Mouse (Mus musculus) limb, embryonic 14.5 days (tissue): ENCODE results near the gene Psd. TPM values are rescaled to one million over a fixed set of nuclear protein-coding genes. Genes with fewer than 3 reads are reported as not detected.

Source experiments
- ATAC-seq: fragments of 200-750 bp; cut with Nextera tagmentation; 2 replicates; pipeline ENCODE4 v1.8.0; 2017; ENCODE audit warnings: low read depth, moderate number of reproducible peaks, moderate TSS enrichment; ENCODE audit not compliant: low FRiP score
- DNase-seq: peaks from one replicate; pipeline ENCODE4 v3.0.0-alpha.2; 2015; ENCODE audit warnings: low spot score
- H3K27ac ChIP-seq: fragments of 300-500 bp; sonication (generic); replicated peaks from 2 replicates; pipeline ENCODE4 v1.5.1; 2014; ENCODE audit warnings: low read depth, mild to moderate bottlenecking, low read length, moderate library complexity, mixed read lengths
- H3K27me3 ChIP-seq: fragments of 300-500 bp; sonication (generic); 2 replicates; pipeline ENCODE4 v1.6.1; 2014; ENCODE audit warnings: low read length, mixed read lengths; ENCODE audit not compliant: control insufficient read depth, insufficient read depth
- H3K36me3 ChIP-seq: fragments of 300-500 bp; sonication (generic); 2 replicates; pipeline ENCODE4 v1.6.1; 2014; ENCODE audit warnings: mild to moderate bottlenecking, low read length, moderate library complexity, mixed read lengths; ENCODE audit not compliant: control insufficient read depth, insufficient read depth
- H3K4me1 ChIP-seq: fragments of 300-500 bp; sonication (generic); 2 replicates; pipeline ENCODE4 v1.6.1; 2014; ENCODE audit warnings: antibody characterized with exemption, low read length, mixed read lengths; ENCODE audit not compliant: control insufficient read depth, insufficient read depth
- H3K4me2 ChIP-seq: fragments of 300-500 bp; sonication (generic); replicated peaks from 2 replicates; pipeline ENCODE4 v1.6.1; 2014; ENCODE audit warnings: low read depth, mild to moderate bottlenecking, low read length, moderate library complexity; ENCODE audit not compliant: severe bottlenecking
- H3K4me3 ChIP-seq: fragments of 300-500 bp; sonication (generic); replicated peaks from 2 replicates; pipeline ENCODE4 v1.5.1; 2014; ENCODE audit warnings: low read length
- H3K9ac ChIP-seq: fragments of 300-500 bp; sonication (generic); 2 replicates; pipeline ENCODE4 v1.6.1; 2014; ENCODE audit warnings: mild to moderate bottlenecking, low read depth, low read length, moderate library complexity; ENCODE audit not compliant: severe bottlenecking
- H3K9me3 ChIP-seq: fragments of 300-500 bp; sonication (generic); 2 replicates; pipeline ENCODE4 v1.6.1; 2016; ENCODE audit warnings: low read length; ENCODE audit not compliant: control insufficient read depth
- POLR2A ChIP-seq: fragments of 200-500 bp; IDR thresholded peaks from 2 replicates; pipeline ENCODE4 v1.8.0; 2012; ENCODE audit warnings: inconsistent platforms, mild to moderate bottlenecking, moderate library complexity, borderline replicate concordance; ENCODE audit not compliant: insufficient read depth, insufficient read length; ENCODE audit errors: extremely low read depth
- WGBS: fragments of 180-500 bp; shearing (Covaris S2); extraction: QIAGEN DNeasy Blood & Tissue Kit; methylation state at CpG from one replicate; pipeline ENCODE4 v1.1.7; 2014; 5-methylcytosine and 5-hydroxymethylcytosine counted together
- polyA plus RNA-seq, 2 experiments: library from polyadenylated mRNA; depleted of rRNA in 1 of 2; stranded (reverse) in 1 of 2; unstranded in 1 of 2; fragments of >200 nt; fragmentation: Nextera tagmentation in 1 of 2; extraction: Ambion mirVana in 1 of 2; gene quantifications; 2 replicates each; pipeline versions ENCODE4 v1.2.1 to v1.2.3; 2012 to 2014

Psd gene
- polyA plus RNA-seq (2012; rRNA removed) = 7.8 and 8.9 TPM in 2 replicates
- 5.3 and 5.5 TPM in 2 replicates for polyA plus RNA-seq (2014; fragmentation: Nextera tagmentation; extraction: Ambion mirVana)

- ATAC-seq (no peak), DNase-seq (no peak)
- Histone ChIP-seq H3K4me2 (peak within 1 kb of the TSS; percentile 100), H3K36me3 (peaks cover 16% of the 10 kb centered on the region), H3K9me3 (no peaks in the 10 kb centered on the region), H3K27ac (peak within 1 kb of the TSS; percentile 77; the same call in 1 of the 2 replicates), H3K9ac (peak within 1 kb of the TSS; percentile 57), H3K4me3 (peak within 1 kb of the TSS; percentile 71), H3K27me3 (peaks cover 54% of the 10 kb centered on the region), H3K4me1 (peaks cover 7% of the 10 kb centered on the region)
- TF ChIP-seq POLR2A = no peak
- WGBS = under 1% methylated on average over 33 of the region's 35 CpGs
Measured at GRCm38 (mm10) chr19:46326756-46327305, at the start of gene Psd. Gene Psd, minus strand, starts transcription at chr19:46327156.

GRCm38 (mm10) chr19:46375891-46376290, 48.9 kb upstream of the Psd start:
- H3K27ac ChIP-seq = no peak overlapping the region
- no peak overlapping the region for H3K4me2 ChIP-seq
- ATAC-seq = no peak
- no peaks in the 10 kb centered on the region; the same call in 1 of the 2 replicates for H3K4me1 ChIP-seq
- no peaks in the 10 kb centered on the region for H3K27me3 ChIP-seq
- DNase-seq = no peak
- 57% methylated on average over 4 of the region's 4 CpGs for WGBS
- H3K4me3 ChIP-seq = no peak overlapping the region
- no peaks in the 10 kb centered on the region for H3K9me3 ChIP-seq
- H3K9ac ChIP-seq = no peak overlapping the region
- peaks cover 45% of the 10 kb centered on the region for H3K36me3 ChIP-seq
- no peak for TF ChIP-seq POLR2A

GRCm38 (mm10) chr19:46375489-46375888, 48.5 kb upstream of the Psd start:
- WGBS = 71% methylated on average over 5 of the region's 5 CpGs
- no peaks in the 10 kb centered on the region; the same call in 1 of the 2 replicates for H3K4me1 ChIP-seq
- peaks cover 41% of the 10 kb centered on the region for H3K36me3 ChIP-seq
- ATAC-seq (no peak), DNase-seq (no peak)
- H3K4me2 ChIP-seq = no peak overlapping the region
- H3K4me3 ChIP-seq = no peak overlapping the region
- no peaks in the 10 kb centered on the region for H3K27me3 ChIP-seq
- no peak overlapping the region for H3K27ac ChIP-seq
- TF ChIP-seq POLR2A = no peak
- no peaks in the 10 kb centered on the region for H3K9me3 ChIP-seq
- H3K9ac ChIP-seq = no peak overlapping the region

- 55% methylated on average over 21 of the region's 21 CpGs for WGBS
- no peak overlapping the region for H3K27ac ChIP-seq
- DNase-seq (no peak), ATAC-seq (peak; percentile 20; the same call in 1 of the 2 replicates)
- no peak for TF ChIP-seq POLR2A
- no peaks in the 10 kb centered on the region; the same call in 1 of the 2 replicates for H3K4me1 ChIP-seq
- no peak overlapping the region for H3K9ac ChIP-seq
- H3K36me3 ChIP-seq = peaks cover 31% of the 10 kb centered on the region
- H3K9me3 ChIP-seq = no peaks in the 10 kb centered on the region
- no peak overlapping the region for H3K4me2 ChIP-seq
- H3K4me3 ChIP-seq = no peak overlapping the region
- no peaks in the 10 kb centered on the region for H3K27me3 ChIP-seq
Measured at GRCm38 (mm10) chr19:46374477-46375088, 47.6 kb upstream of the Psd start.

GRCm38 (mm10) chr19:46369204-46369603, 42.2 kb upstream of the Psd start:
- DNase-seq (peak; percentile 17), ATAC-seq (0 out of 2 replicates have a peak, but pooled peaks have one; percentile 30)
- no peaks in the 10 kb centered on the region for H3K27me3 ChIP-seq
- H3K36me3 ChIP-seq = no peaks in the 10 kb centered on the region
- TF ChIP-seq POLR2A = no peak
- no peak overlapping the region for H3K4me3 ChIP-seq
- no peak overlapping the region for H3K27ac ChIP-seq
- whole genome bisulfite sequencing = 31% methylated on average over 4 of the region's 4 CpGs
- H3K4me1 ChIP-seq = no peaks in the 10 kb centered on the region
- no peaks in the 10 kb centered on the region for H3K9me3 ChIP-seq
- H3K4me2 ChIP-seq = no peak overlapping the region
- no peak overlapping the region for H3K9ac ChIP-seq
